Mouse (Mus musculus) heart, adult 18-20 months (tissue): ENCODE results near the gene Dennd6a. TPM values are rescaled to one million over a fixed set of nuclear protein-coding genes. Genes with fewer than 3 reads are reported as not detected.
"Not testable (repeated sequence)": the region's sequence is repeated elsewhere in the genome, so short reads cannot be mapped to it uniquely, and the experiment has no call there.

ENCODE experiments used
- DNase-seq, 2 experiments: peaks; one replicate each; pipeline ENCODE4 v3.0.0; 2021 to 2022; ENCODE audit warnings: mixed read lengths in 1 of 2
- long read RNA-seq, 2 experiments: library from polyadenylated mRNA; stranded (forward); transcript quantifications; one replicate each; pipeline ENCODE4 v2.0.0; 2021
- total RNA-seq, 2 experiments: library from RNA; stranded (reverse); gene quantifications; 2 replicates each; pipeline ENCODE4 v1.2.3; 2021

Dennd6a gene
- total RNA-seq = 10 to 100 TPM; 12.4 to 12.9 TPM
- long read RNA-seq, experiment 1, full-length matches to known transcripts = 14 of 14 reads
- long read RNA-seq, experiment 1, partial matches to known transcripts = 0 of 14 reads
- long read RNA-seq, experiment 1, other reads (novel, unspliced or antisense) = 0 of 14 reads
- long read RNA-seq, experiment 2, full-length matches to known transcripts = 2 of 3 reads
- long read RNA-seq, experiment 2, partial matches to known transcripts = 0 of 3 reads
- long read RNA-seq, experiment 2, other reads (novel, unspliced or antisense) = 1 of 3 reads

- not testable (repeated sequence) for DNase-seq
Observed at GRCm38 (mm10) chr14:26573556-26573955, at the start of gene Dennd6a. Dennd6a (plus strand) TSS chr14:26573856.

- no peak for DNase-seq
Observed at GRCm38 (mm10) chr14:26525955-26526354, 47.7 kb upstream of the Dennd6a start.

GRCm38 (mm10) chr14:26528296-26528695 lies 45.4 kb upstream of the Dennd6a start:
- DNase-seq = no peak

GRCm38 (mm10) chr14:26530350-26530749 lies 43.3 kb upstream of the Dennd6a start:
- no peak for DNase-seq

GRCm38 (mm10) chr14:26531410-26532313 lies 42.0 kb upstream of the Dennd6a start:
- no peak for DNase-seq

- peak in 1 of 2 experiments; percentile 34 for DNase-seq
Observed at GRCm38 (mm10) chr14:26532752-26533151, 40.9 kb upstream of the Dennd6a start.

- DNase-seq = peak in 1 of 2 experiments; percentile 42
Observed at GRCm38 (mm10) chr14:26533267-26533666, 40.4 kb upstream of the Dennd6a start.

GRCm38 (mm10) chr14:26533821-26534756 lies 39.6 kb upstream of the Dennd6a start:
- peak; percentile 55 to 72 for DNase-seq

GRCm38 (mm10) chr14:26534757-26535479 lies 38.7 kb upstream of the Dennd6a start, which contains the start of gene Slmap:
Slmap (minus strand) TSS chr14:26534931.
- DNase-seq = peak; percentile 99 to 100

GRCm38 (mm10) chr14:26539241-26539640 lies 34.4 kb upstream of the Dennd6a start:
- no peak for DNase-seq

GRCm38 (mm10) chr14:26540577-26540976 lies 33.1 kb upstream of the Dennd6a start:
- no peak for DNase-seq

GRCm38 (mm10) chr14:26542136-26542535 lies 31.5 kb upstream of the Dennd6a start:
- no peak for DNase-seq

- DNase-seq = no peak
Observed at GRCm38 (mm10) chr14:26547516-26548488, 25.9 kb upstream of the Dennd6a start.

- no peak for DNase-seq
Observed at GRCm38 (mm10) chr14:26550712-26551111, 22.9 kb upstream of the Dennd6a start.

- no peak for DNase-seq
Observed at GRCm38 (mm10) chr14:26552441-26552840, 21.2 kb upstream of the Dennd6a start.

- DNase-seq = no peak
Observed at GRCm38 (mm10) chr14:26552853-26553252, 20.8 kb upstream of the Dennd6a start.

GRCm38 (mm10) chr14:26557581-26557980 lies 16.1 kb upstream of the Dennd6a start:
- DNase-seq = peak in 1 of 2 experiments; percentile 10

- no peak for DNase-seq
Observed at GRCm38 (mm10) chr14:26558536-26558935, 15.1 kb upstream of the Dennd6a start.

GRCm38 (mm10) chr14:26562247-26562646 lies 11.4 kb upstream of the Dennd6a start:
- DNase-seq = no peak

GRCm38 (mm10) chr14:26569880-26570279 lies 3.8 kb upstream of the Dennd6a start:
- DNase-seq = no peak
